10 mouse cellular contexts compared by ENCODE assay signal in the genomic region with DNA sequence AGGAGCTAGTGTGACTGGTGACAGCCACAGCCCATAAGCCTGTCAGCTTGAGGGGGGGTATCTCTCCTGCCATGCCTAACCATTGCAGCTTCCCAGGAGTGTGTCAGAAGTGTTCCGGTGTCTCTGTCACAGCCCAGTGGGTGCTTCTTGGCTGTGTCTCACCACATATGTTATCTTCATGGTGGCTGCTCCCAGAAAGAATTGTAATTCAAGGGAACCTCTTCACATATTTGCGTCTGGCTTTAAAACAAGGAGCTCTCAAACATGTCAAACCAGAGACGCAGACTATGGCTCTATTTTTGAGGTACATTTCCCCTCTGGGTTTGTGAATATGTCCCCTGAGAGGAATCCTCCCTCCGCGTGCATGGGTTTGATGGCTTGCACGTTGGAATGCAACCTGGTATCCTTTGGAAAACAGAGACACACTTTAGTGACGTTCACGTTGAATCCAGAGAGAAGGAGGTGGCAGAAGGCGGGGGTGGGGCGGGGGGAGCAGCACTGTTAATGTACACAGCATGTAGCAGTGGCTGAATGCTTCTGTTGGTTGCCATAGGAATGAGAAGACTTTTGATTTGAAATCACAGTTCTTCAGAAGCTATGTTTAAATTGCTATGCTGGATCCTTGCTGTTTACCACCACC. TPM values are rescaled to one million over a fixed set of nuclear protein-coding genes. Genes with fewer than 3 reads are reported as not detected.
DNase-seq lines count a peak whose midpoint lies in the region; ATAC-seq and TF ChIP-seq lines count a peak whose summit lies in the region.
"Had no signal": no experiment of that assay in that cellular context is flagged by ENCODE, and none has a peak within 500 bp of the region (broad histone marks: within the 10 kb centered on the region; RNA-seq: fewer than 3 reads in every experiment).

No protein-coding gene starts in this region.

- no peaks in the 10 kb centered on the region for H3K36me3 ChIP-seq in lung, postnatal 0 days (ENCODE audit: insufficient read depth, low read length)
- H3K36me3 ChIP-seq in forebrain, embryonic 16.5 days (ENCODE audit: control insufficient read depth, insufficient read depth): no peaks in the 10 kb centered on the region

- DNase-seq in lung, postnatal 0 days (ENCODE audit: low spot score): peak; percentile 17
- DNase-seq in lung, postnatal 36 days: no peak
- peak; percentile 30 for DNase-seq in cerebellum, adult 8-10 months
- peak; percentile 48 to 57 for DNase-seq in right cerebral cortex, postnatal 36 days (ENCODE audit: low spot score in 2 of 2)
- no peak for DNase-seq in adrenal gland, postnatal 14 days
- no peak for DNase-seq in kidney, adult 9 months
- DNase-seq: embryo, embryonic 11 days; lung, adult 2 months; thymus, postnatal 4 days had no signal

- no peaks in the 10 kb centered on the region for H3K27me3 ChIP-seq in lung, postnatal 0 days (replicated peaks; ENCODE audit: insufficient read depth, low read length)
- no peaks in the 10 kb centered on the region for H3K27me3 ChIP-seq in forebrain, embryonic 16.5 days (replicated peaks; ENCODE audit: control insufficient read depth, insufficient read depth, low read length)

- no peak for TF ChIP-seq CTCF in lung, postnatal 0 days (IDR thresholded peaks at IDR 0.05)

- H3K4me3 ChIP-seq in lung, postnatal 0 days (ENCODE audit: low read depth, low read length): no peak overlapping the region
- H3K4me3 ChIP-seq in forebrain, embryonic 16.5 days (replicated peaks; ENCODE audit: low read length): no peak overlapping the region

- H3K9me3 ChIP-seq in lung, postnatal 0 days (ENCODE audit: low read length): no peaks in the 10 kb centered on the region
- no peaks in the 10 kb centered on the region for H3K9me3 ChIP-seq in forebrain, embryonic 16.5 days (ENCODE audit: control insufficient read depth, low read length)

- no peaks in the 10 kb centered on the region for H3K4me1 ChIP-seq in lung, postnatal 0 days (ENCODE audit: insufficient read depth, low read depth, low read length)
- peaks cover 7% of the 10 kb centered on the region; the same call in 1 of the 2 replicates for H3K4me1 ChIP-seq in forebrain, embryonic 16.5 days (replicated peaks; ENCODE audit: control insufficient read depth, insufficient read depth, low read length)

- no peak overlapping the region for H3K27ac ChIP-seq in lung, postnatal 0 days (ENCODE audit: low read length)
- H3K27ac ChIP-seq in forebrain, embryonic 16.5 days (ENCODE audit: low read length): peak overlapping the region; percentile 67

- no peak overlapping the region for H3K9ac ChIP-seq in lung, postnatal 0 days (replicated peaks; ENCODE audit: low read depth)
- no peak overlapping the region for H3K9ac ChIP-seq in forebrain, embryonic 16.5 days (replicated peaks; ENCODE audit: low read depth, low read length)

- WGBS in lung, postnatal 0 days: 49% methylated on average over 10 of the region's 10 CpGs
- WGBS in forebrain, embryonic 16.5 days: 48% methylated on average over 10 of the region's 10 CpGs

- 0 out of 2 replicates have a peak, but pooled peaks have one; percentile 16 for ATAC-seq in lung, postnatal 0 days
- ATAC-seq in forebrain, embryonic 16.5 days: peak; percentile 91

- H3K4me2 ChIP-seq in lung, postnatal 0 days (replicated peaks; ENCODE audit: low read depth, low read length): peak overlapping the region; percentile 27
- peak overlapping the region; percentile 14; the same call in 1 of the 2 replicates for H3K4me2 ChIP-seq in forebrain, embryonic 16.5 days (ENCODE audit: low read length)

- no peak for TF ChIP-seq EP300 in lung, postnatal 0 days (IDR thresholded peaks at IDR 0.05)

RNA-seq across cellular contexts. Expression of gene Phactr1, which starts 8.7 kb away (rescaled TPM):
- polyA plus RNA-seq in lung, postnatal 0 days (2015; fragmentation: Nextera tagmentation; extraction: Ambion mirVana): 31.4 and 52.7 TPM in 2 replicates
- 82.7 and 94.8 TPM in 2 replicates for polyA plus RNA-seq in forebrain, embryonic 16.5 days (2015; fragmentation: Nextera tagmentation; extraction: Ambion mirVana)
- 9.5 and 10.6 TPM in 2 replicates for total RNA-seq in adrenal gland, postnatal 14 days (2021)

Comparison
In these comparisons a context has a peak if more than half of its experiments do, and no peak if none do; other contexts are left out.
1. DNase-seq: peak in lung, postnatal 0 days (single experiment), cerebellum, adult 8-10 months (single experiment) and right cerebral cortex, postnatal 36 days (2 of 2); none in lung, postnatal 36 days (single experiment), adrenal gland, postnatal 14 days (single experiment) and kidney, adult 9 months (single experiment).